Mouse (Mus musculus) megakaryocyte, embryonic 14.5 days (primary cell): ENCODE measurements at regions not wholly inside any gene's neighbourhood (a gene's known extent, or its start where the extent isn't known, plus 50 kb on each side); places are given as distances from the start of the nearest gene placed in this dataset.

Source experiments
- H3K27me3 ChIP-seq: replicated peaks from 2 replicates; pipeline ENCODE3; 2012; ENCODE audit warnings: inconsistent platforms
- H3K36me3 ChIP-seq: replicated peaks from 2 replicates; pipeline ENCODE3; 2012; ENCODE audit warnings: low read length, inconsistent platforms, mixed read lengths
- H3K4me1 ChIP-seq: 2 replicates; pipeline ENCODE4 v1.6.1; 2012; ENCODE audit warnings: inconsistent platforms
- H3K4me3 ChIP-seq: replicated peaks from 2 replicates; pipeline ENCODE3; 2012; ENCODE audit warnings: moderate library complexity, mild to moderate bottlenecking, inconsistent platforms
- H3K9me3 ChIP-seq: 2 replicates; pipeline ENCODE4 v1.6.1; 2012; ENCODE audit warnings: inconsistent platforms
- FLI1 ChIP-seq: IDR thresholded peaks from 2 replicates; pipeline ENCODE4 v1.6.1; 2012; ENCODE audit warnings: low read length, inconsistent platforms, mixed read lengths
- GATA1 ChIP-seq: IDR thresholded peaks from 3 replicates; pipeline ENCODE4 v1.6.1; 2012; ENCODE audit warnings: mixed read lengths, low read length, inconsistent platforms, borderline replicate concordance

DNA sequence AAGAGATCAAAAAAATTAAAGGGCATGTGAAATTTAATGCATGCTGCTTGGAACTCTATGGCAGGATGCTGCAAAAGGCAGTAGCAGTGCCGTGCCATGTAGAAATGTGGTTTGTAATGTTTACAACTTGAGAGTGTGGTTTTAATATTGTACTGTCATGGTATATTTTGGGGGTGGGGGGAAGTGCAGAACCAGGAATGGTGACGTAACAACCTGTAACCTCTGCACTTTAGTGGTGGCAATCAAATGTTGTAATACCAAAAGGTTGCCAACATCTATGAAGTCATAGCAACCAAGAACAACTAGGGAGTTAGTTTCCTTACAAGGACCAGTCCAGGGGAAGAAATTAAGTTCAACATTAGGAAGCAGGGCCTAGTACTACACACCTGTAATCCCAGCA is 198.1 kb upstream of the Tbl1xr1 start:
- Histone ChIP-seq H3K4me1 (peaks cover 30% of the 10 kb centered on the region), H3K9me3 (peaks cover 7% of the 10 kb centered on the region; the same call in 1 of the 2 replicates), H3K27me3 (no peaks in the 10 kb centered on the region), H3K4me3 (no peak overlapping the region), H3K36me3 (no peaks in the 10 kb centered on the region)
- no peak for TF ChIP-seq FLI1
- TF ChIP-seq GATA1 = no peak

DNA sequence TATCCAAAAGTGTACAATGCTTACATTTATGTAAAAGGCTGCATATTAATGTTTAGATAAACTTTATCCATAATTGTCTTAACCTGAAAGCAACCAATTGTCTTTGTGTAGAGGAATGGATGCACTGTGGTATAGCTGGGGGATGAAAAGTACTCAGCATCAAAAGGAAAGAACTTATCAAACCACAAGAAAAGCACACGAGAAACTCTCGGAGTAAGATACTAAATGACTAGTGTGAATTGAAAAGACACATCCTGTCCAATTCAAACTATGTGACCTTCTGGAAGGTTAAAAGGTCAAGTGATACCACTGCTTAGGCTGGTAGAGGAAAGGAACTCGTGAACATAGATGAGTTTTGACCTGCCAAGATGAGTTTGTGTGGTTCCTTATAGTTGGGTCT is 192.2 kb upstream of the Tbl1xr1 start:
- no peak for TF ChIP-seq FLI1
- no peak for TF ChIP-seq GATA1
- Histone ChIP-seq H3K27me3 (no peaks in the 10 kb centered on the region), H3K4me3 (no peak overlapping the region), H3K4me1 (peaks cover 5% of the 10 kb centered on the region; the same call in 1 of the 2 replicates), H3K9me3 (no peaks in the 10 kb centered on the region), H3K36me3 (no peaks in the 10 kb centered on the region)

DNA sequence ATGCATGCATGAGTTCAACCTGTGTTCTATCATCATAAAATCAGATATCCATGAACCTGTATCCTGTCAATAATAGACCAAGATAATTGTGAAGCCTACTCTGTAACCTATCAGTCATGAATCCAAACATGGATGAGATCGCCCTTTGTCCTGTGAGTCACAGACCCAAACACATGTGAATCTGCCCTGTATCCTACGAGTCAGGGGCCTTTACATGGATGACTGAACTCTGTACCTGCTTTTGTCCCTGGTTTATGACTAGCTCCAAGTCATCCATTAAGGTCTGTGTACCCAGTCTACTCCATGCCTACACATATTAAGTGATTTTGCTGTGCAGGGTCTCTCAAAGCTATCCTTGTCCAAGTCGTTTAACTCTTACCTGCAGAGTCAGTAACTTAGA is 187.7 kb upstream of the Tbl1xr1 start:
- Histone ChIP-seq H3K27me3 (no peaks in the 10 kb centered on the region), H3K4me3 (no peak overlapping the region), H3K36me3 (no peaks in the 10 kb centered on the region), H3K4me1 (peaks cover 11% of the 10 kb centered on the region), H3K9me3 (no peaks in the 10 kb centered on the region)
- no peak for TF ChIP-seq GATA1
- no peak for TF ChIP-seq FLI1

DNA sequence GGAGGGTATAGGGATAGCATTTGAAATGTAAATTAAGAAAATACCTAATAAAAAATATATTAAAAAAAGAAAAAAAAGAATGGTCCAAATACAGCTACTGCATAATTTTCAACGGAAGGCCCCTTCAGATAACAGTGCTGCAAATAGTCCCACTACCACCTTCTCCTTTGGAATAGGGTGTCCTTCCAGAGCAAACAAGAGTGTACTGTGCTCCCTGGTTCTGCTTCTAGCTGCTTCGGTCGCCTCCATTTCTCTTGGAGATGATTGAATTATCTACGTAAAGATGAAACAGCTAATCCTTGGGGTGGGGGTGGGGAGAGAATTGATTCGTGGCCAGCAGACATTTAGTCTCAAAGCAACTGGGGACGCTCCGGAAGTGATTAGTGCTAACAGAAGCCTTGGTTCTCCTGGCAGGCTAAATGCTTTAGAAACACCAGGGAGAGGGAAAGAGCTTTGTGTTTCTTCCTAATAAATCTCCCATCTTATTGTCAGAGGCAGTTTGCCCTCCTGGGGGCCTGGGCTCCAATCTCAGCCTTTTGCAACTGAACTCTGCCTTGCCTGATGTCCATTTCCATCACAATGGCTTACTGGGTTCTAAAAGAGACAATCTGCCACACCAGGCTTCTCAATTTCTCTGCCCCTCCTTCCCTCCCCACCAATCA is 184.5 kb upstream of the Tbl1xr1 start:
- no peaks in the 10 kb centered on the region for H3K9me3 ChIP-seq
- no peak overlapping the region for H3K4me3 ChIP-seq
- TF ChIP-seq GATA1 (no peak), FLI1 (no peak)
- H3K4me1 ChIP-seq = peaks cover 11% of the 10 kb centered on the region
- H3K36me3 ChIP-seq = no peaks in the 10 kb centered on the region
- H3K27me3 ChIP-seq = no peaks in the 10 kb centered on the region

GRCm38 (mm10) chr3:21892864-21893404 is 183.5 kb upstream of the Tbl1xr1 start:
- Histone ChIP-seq H3K36me3 (no peaks in the 10 kb centered on the region), H3K9me3 (no peaks in the 10 kb centered on the region), H3K4me3 (no peak overlapping the region), H3K27me3 (no peaks in the 10 kb centered on the region), H3K4me1 (peaks cover 9% of the 10 kb centered on the region)
- TF ChIP-seq GATA1 (no peak), FLI1 (no peak)

- H3K36me3 ChIP-seq = no peaks in the 10 kb centered on the region
- H3K27me3 ChIP-seq = no peaks in the 10 kb centered on the region
- H3K9me3 ChIP-seq = no peaks in the 10 kb centered on the region
- peaks cover 3% of the 10 kb centered on the region for H3K4me1 ChIP-seq
- no peak overlapping the region for H3K4me3 ChIP-seq
- TF ChIP-seq GATA1 (no peak), FLI1 (no peak)
Observed at GRCm38 (mm10) chr3:21895551-21895950, 180.9 kb upstream of the Tbl1xr1 start.

GRCm38 (mm10) chr3:21898241-21898640 is 178.2 kb upstream of the Tbl1xr1 start:
- Histone ChIP-seq H3K9me3 (no peaks in the 10 kb centered on the region), H3K36me3 (no peaks in the 10 kb centered on the region), H3K4me1 (no peaks in the 10 kb centered on the region; the same call in 1 of the 2 replicates), H3K4me3 (no peak overlapping the region), H3K27me3 (no peaks in the 10 kb centered on the region)
- TF ChIP-seq FLI1 (no peak), GATA1 (no peak)

- H3K4me1 ChIP-seq = peaks cover 40% of the 10 kb centered on the region
- H3K9me3 ChIP-seq = no peaks in the 10 kb centered on the region
- H3K27me3 ChIP-seq = no peaks in the 10 kb centered on the region
- no peaks in the 10 kb centered on the region for H3K36me3 ChIP-seq
- TF ChIP-seq GATA1 = no peak
- H3K4me3 ChIP-seq = no peak overlapping the region
Observed at GRCm38 (mm10) chr3:21905384-21906073, 170.9 kb upstream of the Tbl1xr1 start.

DNA sequence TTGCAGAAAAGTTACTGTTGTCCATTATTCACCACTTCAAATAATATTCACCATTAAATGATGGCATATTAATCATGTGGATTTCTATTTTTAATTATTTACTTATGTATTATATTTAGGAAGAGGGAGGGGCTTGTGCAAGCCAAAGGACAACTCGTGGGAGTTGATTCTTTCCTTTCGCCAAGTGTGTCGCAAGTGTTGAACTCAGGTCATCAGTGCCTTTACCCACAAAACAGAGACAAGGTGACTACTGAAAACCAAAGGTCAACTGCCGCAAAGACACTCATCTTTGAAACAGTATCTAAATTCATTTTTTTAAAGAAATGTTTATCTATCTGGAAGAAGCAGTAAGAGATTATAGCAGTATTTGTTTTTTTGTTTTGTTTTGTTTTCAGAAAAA is 167.6 kb upstream of the Tbl1xr1 start:
- Histone ChIP-seq H3K4me1 (peaks cover 51% of the 10 kb centered on the region), H3K36me3 (peaks cover 2% of the 10 kb centered on the region), H3K4me3 (no peak overlapping the region), H3K27me3 (no peaks in the 10 kb centered on the region), H3K9me3 (no peaks in the 10 kb centered on the region)
- TF ChIP-seq FLI1 (no peak), GATA1 (no peak)

- Histone ChIP-seq H3K9me3 (no peaks in the 10 kb centered on the region), H3K4me1 (peaks cover 47% of the 10 kb centered on the region), H3K36me3 (peaks cover 2% of the 10 kb centered on the region), H3K4me3 (no peak overlapping the region), H3K27me3 (no peaks in the 10 kb centered on the region)
- TF ChIP-seq FLI1 (no peak), GATA1 (no peak)
Observed at GRCm38 (mm10) chr3:21910080-21910479, 166.4 kb upstream of the Tbl1xr1 start.

- no peak; the same call in 2 of the 3 replicates for TF ChIP-seq GATA1
- TF ChIP-seq FLI1 = peak; percentile 83
- no peaks in the 10 kb centered on the region for H3K27me3 ChIP-seq
- peaks cover 43% of the 10 kb centered on the region for H3K4me1 ChIP-seq
- H3K36me3 ChIP-seq = peaks cover 6% of the 10 kb centered on the region
- H3K9me3 ChIP-seq = 0 out of 2 replicates have a peak, but pooled peaks cover 3% of the 10 kb centered on the region
- H3K4me3 ChIP-seq = peak overlapping the region; percentile 66
Observed at GRCm38 (mm10) chr3:21911071-21911470, 165.4 kb upstream of the Tbl1xr1 start.
